Mouse (Mus musculus) G1E (cell line): ENCODE results near the gene Ghrl. TPM values are rescaled to one million over a fixed set of nuclear protein-coding genes. Genes with fewer than 3 reads are reported as not detected.

ENCODE experiments used
- ATAC-seq: 2 replicates; pipeline ENCODE4 v1.8.0; 2016; ENCODE audit warnings: mild to moderate bottlenecking; ENCODE audit not compliant: insufficient number of reproducible peaks, poor library complexity, low FRiP score, severe bottlenecking; ENCODE audit errors: extremely low read depth
- DNase-seq: peaks from one replicate; pipeline ENCODE4 v3.0.0; 2012; ENCODE audit warnings: low spot score
- H3K27me3 ChIP-seq: 2 replicates; pipeline ENCODE4 v1.6.1; 2012; ENCODE audit warnings: mild to moderate bottlenecking, low read length, inconsistent platforms; ENCODE audit not compliant: insufficient read depth
- H3K36me3 ChIP-seq: replicated peaks from 2 replicates; pipeline ENCODE3; 2012; ENCODE audit warnings: mild to moderate bottlenecking, inconsistent platforms
- H3K4me1 ChIP-seq: 2 replicates; pipeline ENCODE4 v1.6.1; 2012; ENCODE audit warnings: low read depth, low read length, inconsistent platforms, mixed read lengths; ENCODE audit not compliant: insufficient read depth
- H3K4me3 ChIP-seq: 2 replicates; pipeline ENCODE4 v1.5.1; 2012; ENCODE audit warnings: low read depth, mild to moderate bottlenecking, inconsistent platforms, low read length, moderate library complexity, mixed read lengths
- H3K9me3 ChIP-seq: replicated peaks from 2 replicates; pipeline ENCODE4 v1.6.1; 2012; ENCODE audit warnings: inconsistent platforms
- CTCF ChIP-seq: IDR thresholded peaks from 2 replicates; pipeline ENCODE4 v1.5.1; 2012; ENCODE audit warnings: low read depth, low read length, inconsistent platforms, mixed read lengths
- GATA1 ChIP-seq: IDR thresholded peaks from 2 replicates; pipeline ENCODE4 v1.6.1; 2012; ENCODE audit warnings: borderline replicate concordance, low read length, inconsistent platforms, mixed read lengths
- GATA2 ChIP-seq: IDR thresholded peaks from 2 replicates; pipeline ENCODE4 v1.6.1; 2012; ENCODE audit warnings: low read depth, low read length, inconsistent platforms, borderline replicate concordance
- POLR2AphosphoS5 ChIP-seq: IDR thresholded peaks from 2 replicates; pipeline ENCODE4 v1.6.1; 2012; ENCODE audit warnings: low read depth, low read length, inconsistent platforms; ENCODE audit not compliant: insufficient replicate concordance
- TAL1 ChIP-seq: conservative IDR thresholded peaks from 2 replicates; pipeline ENCODE4 v1.6.1; 2012; ENCODE audit warnings: low read depth, low read length, inconsistent platforms, mixed read lengths
- polyA plus RNA-seq: library from polyadenylated mRNA; stranded (reverse); fragments of >175 nt; gene quantifications from 2 replicates; pipeline ENCODE4 v1.2.3, GENCODE M21; 2012
- total RNA-seq, 2 experiments: library from RNA; stranded (forward) in 1 of 2; stranded (reverse) in 1 of 2; fragments of 200-1000 nt in 1 of 2; fragments of >200 nt in 1 of 2; fragmentation: Nextera tagmentation in 1 of 2; gene quantifications; 2 replicates each; pipeline ENCODE4 v1.2.3; 2014 to 2017

Gene Ghrl
- total and polyA plus RNA-seq, 3 experiments, result not detected

GRCm38 (mm10) chr6:113669821-113670220 is 49.9 kb downstream of the Ghrl start:
- no peaks in the 10 kb centered on the region; the same call in 1 of the 2 replicates for H3K9me3 ChIP-seq
- ATAC-seq, result no peak
- no peak for DNase-seq
- H3K36me3 ChIP-seq, result peaks cover 45% of the 10 kb centered on the region
- H3K27me3 ChIP-seq, result no peaks in the 10 kb centered on the region
- no peak overlapping the region for H3K4me3 ChIP-seq
- TF ChIP-seq GATA1 (no peak), TAL1 (no peak), GATA2 (no peak), CTCF (no peak), POLR2AphosphoS5 (no peak)
- peaks cover 7% of the 10 kb centered on the region; the same call in 1 of the 2 replicates for H3K4me1 ChIP-seq

- TF ChIP-seq GATA1 (no peak), GATA2 (no peak), TAL1 (no peak), POLR2AphosphoS5 (no peak), CTCF (no peak)
- peaks cover 7% of the 10 kb centered on the region; the same call in 1 of the 2 replicates for H3K4me1 ChIP-seq
- H3K36me3 ChIP-seq, result peaks cover 42% of the 10 kb centered on the region
- DNase-seq, result no peak
- no peak for ATAC-seq
- no peak overlapping the region for H3K4me3 ChIP-seq
- no peaks in the 10 kb centered on the region for H3K27me3 ChIP-seq
- H3K9me3 ChIP-seq, result no peaks in the 10 kb centered on the region; the same call in 1 of the 2 replicates
Observed at GRCm38 (mm10) chr6:113668287-113669154, 51.2 kb downstream of the Ghrl start.

- Histone ChIP-seq H3K36me3 (peaks cover 39% of the 10 kb centered on the region), H3K9me3 (peaks cover 5% of the 10 kb centered on the region)
- no peak for ATAC-seq
Observed at GRCm38 (mm10) chr6:113667611-113668122, 52.0 kb downstream of the Ghrl start.

More at GRCm38 (mm10) chr6:113667611-113668122, 52.0 kb downstream of the Ghrl start:
- DNase-seq, result no peak
- Histone ChIP-seq H3K27me3 (no peaks in the 10 kb centered on the region), H3K4me1 (peaks cover 7% of the 10 kb centered on the region; the same call in 1 of the 2 replicates), H3K4me3 (no peak overlapping the region)
- no peak for TF ChIP-seq TAL1
- no peak for TF ChIP-seq GATA1
- no peak for TF ChIP-seq GATA2
- no peak for TF ChIP-seq POLR2AphosphoS5
- TF ChIP-seq CTCF, result no peak

Other genes starting within 250 kb of the Ghrl start
- not detected in 2 replicates for gene Il17rc, start 248.5 kb downstream of the Ghrl start, total RNA-seq (2014; fragmentation: Nextera tagmentation)
- gene Il17rc, start 248.5 kb downstream of the Ghrl start, total RNA-seq (2017), result not detected in 2 replicates
- gene Il17rc, start 248.5 kb downstream of the Ghrl start, polyA plus RNA-seq, result 0.07 and 0.17 TPM in 2 replicates
- gene Creld1, start 236.6 kb downstream of the Ghrl start, total RNA-seq (2014; fragmentation: Nextera tagmentation), result 8.5 and 9.9 TPM in 2 replicates
- gene Creld1, start 236.6 kb downstream of the Ghrl start, total RNA-seq (2017), result 5.8 and 7.4 TPM in 2 replicates
- 17.3 and 19.8 TPM in 2 replicates for gene Creld1, start 236.6 kb downstream of the Ghrl start, polyA plus RNA-seq
- not detected in 2 replicates for gene Prrt3, start 217.9 kb downstream of the Ghrl start, total RNA-seq (2014; fragmentation: Nextera tagmentation)
- gene Prrt3, start 217.9 kb downstream of the Ghrl start, total RNA-seq (2017), result under 0.01 and 0.12 TPM in 2 replicates
- not detected in 2 replicates for gene Prrt3, start 217.9 kb downstream of the Ghrl start, polyA plus RNA-seq
- 54.4 and 56.1 TPM in 2 replicates for gene Emc3, start 188.2 kb downstream of the Ghrl start, total RNA-seq (2014; fragmentation: Nextera tagmentation)
- 34.8 and 37.1 TPM in 2 replicates for gene Emc3, start 188.2 kb downstream of the Ghrl start, total RNA-seq (2017)
- gene Emc3, start 188.2 kb downstream of the Ghrl start, polyA plus RNA-seq, result 18.8 and 22.9 TPM in 2 replicates
- gene Fancd2, start 188.2 kb downstream of the Ghrl start, total RNA-seq (2014; fragmentation: Nextera tagmentation), result 47.2 and 83.5 TPM in 2 replicates
- gene Fancd2, start 188.2 kb downstream of the Ghrl start, total RNA-seq (2017), result 32.9 and 41.1 TPM in 2 replicates
- 2.2 TPM in 2 replicates for gene Fancd2, start 188.2 kb downstream of the Ghrl start, polyA plus RNA-seq
- gene Fancd2os, start 119.2 kb downstream of the Ghrl start, total RNA-seq (2014; fragmentation: Nextera tagmentation), result not detected in 2 replicates
- gene Fancd2os, start 119.2 kb downstream of the Ghrl start, total RNA-seq (2017), result 0.16 TPM in 1 of 2 replicates, not detected in the other
- not detected in 2 replicates for gene Fancd2os, start 119.2 kb downstream of the Ghrl start, polyA plus RNA-seq
- 186 and 193 TPM in 2 replicates for gene Brk1, start 115.1 kb downstream of the Ghrl start, total RNA-seq (2014; fragmentation: Nextera tagmentation)
- 167 and 180 TPM in 2 replicates for gene Brk1, start 115.1 kb downstream of the Ghrl start, total RNA-seq (2017)
- 29.2 and 42.6 TPM in 2 replicates for gene Brk1, start 115.1 kb downstream of the Ghrl start, polyA plus RNA-seq
- gene Vhl, start 95.9 kb downstream of the Ghrl start, total RNA-seq (2014; fragmentation: Nextera tagmentation), result 9.0 and 12.5 TPM in 2 replicates
- gene Vhl, start 95.9 kb downstream of the Ghrl start, total RNA-seq (2017), result 25.4 and 26.1 TPM in 2 replicates
- 6.4 and 7.9 TPM in 2 replicates for gene Vhl, start 95.9 kb downstream of the Ghrl start, polyA plus RNA-seq
- 7.4 and 21.2 TPM in 2 replicates for gene Irak2, start 81.4 kb downstream of the Ghrl start, total RNA-seq (2014; fragmentation: Nextera tagmentation)
- gene Irak2, start 81.4 kb downstream of the Ghrl start, total RNA-seq (2017), result 10.9 and 11.7 TPM in 2 replicates
- 10.2 and 13.7 TPM in 2 replicates for gene Irak2, start 81.4 kb downstream of the Ghrl start, polyA plus RNA-seq
- 20.9 and 26.3 TPM in 2 replicates for gene Tatdn2, start 22.8 kb downstream of the Ghrl start, total RNA-seq (2014; fragmentation: Nextera tagmentation)
- gene Tatdn2, start 22.8 kb downstream of the Ghrl start, total RNA-seq (2017), result 72.0 and 81.3 TPM in 2 replicates
- gene Tatdn2, start 22.8 kb downstream of the Ghrl start, polyA plus RNA-seq, result 33.1 and 34.5 TPM in 2 replicates
- gene Sec13, start 20.9 kb upstream of the Ghrl start, total RNA-seq (2014; fragmentation: Nextera tagmentation), result 71.9 and 73.3 TPM in 2 replicates
- gene Sec13, start 20.9 kb upstream of the Ghrl start, total RNA-seq (2017), result 172 and 185 TPM in 2 replicates
- gene Sec13, start 20.9 kb upstream of the Ghrl start, polyA plus RNA-seq, result 17.7 and 30.9 TPM in 2 replicates